Mouse (Mus musculus) neural tube, embryonic 13.5 days (tissue): Measurements from ENCODE around the gene Unc5cl. TPM values are rescaled to one million over a fixed set of nuclear protein-coding genes. Genes with fewer than 3 reads are reported as not detected.
A peak's percentile ranks its signal among the peaks of the same experiment; 100 is the strongest.

Experiments used
- ATAC-seq: fragments of 200-750 bp; cut with Nextera tagmentation; 2 replicates; pipeline ENCODE4 v1.8.0; 2017; ENCODE audit warnings: low read depth, mild to moderate bottlenecking, moderate TSS enrichment, moderate library complexity
- H3K27ac ChIP-seq: fragments of 300-500 bp; sonication (generic); replicated peaks from 2 replicates; pipeline ENCODE4 v1.5.1; 2015; ENCODE audit warnings: moderate library complexity, mild to moderate bottlenecking, inconsistent platforms
- H3K27me3 ChIP-seq: fragments of 300-500 bp; sonication (generic); 2 replicates; pipeline ENCODE4 v1.6.1; 2015; ENCODE audit warnings: mild to moderate bottlenecking, inconsistent platforms
- H3K36me3 ChIP-seq: fragments of 300-500 bp; sonication (generic); 2 replicates; pipeline ENCODE4 v1.6.1; 2015; ENCODE audit warnings: mild to moderate bottlenecking, inconsistent platforms
- H3K4me1 ChIP-seq: fragments of 300-500 bp; sonication (generic); replicated peaks from 2 replicates; pipeline ENCODE4 v1.6.1; 2015; ENCODE audit warnings: inconsistent platforms
- H3K4me2 ChIP-seq: fragments of 300-500 bp; sonication (generic); 2 replicates; pipeline ENCODE4 v1.6.1; 2015; ENCODE audit warnings: inconsistent platforms, mild to moderate bottlenecking, moderate library complexity
- H3K4me3 ChIP-seq: fragments of 300-500 bp; sonication (generic); 2 replicates; pipeline ENCODE4 v1.5.1; 2015; ENCODE audit warnings: mild to moderate bottlenecking, inconsistent platforms
- H3K9ac ChIP-seq: fragments of 300-500 bp; sonication (generic); 2 replicates; pipeline ENCODE4 v1.6.1; 2015; ENCODE audit warnings: moderate library complexity, mild to moderate bottlenecking, inconsistent platforms
- H3K9me3 ChIP-seq: fragments of 300-500 bp; sonication (generic); 2 replicates; pipeline ENCODE4 v1.6.1; 2016; ENCODE audit warnings: inconsistent platforms
- WGBS: fragments of 180-500 bp; shearing (Covaris S2); methylation state at CpG from one replicate; pipeline ENCODE4 v1.1.7; 2015; 5-methylcytosine and 5-hydroxymethylcytosine counted together
- polyA plus RNA-seq: library from polyadenylated mRNA; unstranded; fragments of >200 nt; fragmentation: Nextera tagmentation; extraction: Ambion mirVana; gene quantifications from 2 replicates; pipeline ENCODE4 v1.2.1, GENCODE M21; 2015

Unc5cl gene
- polyA plus RNA-seq, 1 experiment from 2014 or later, result 0.18 TPM

DNA sequence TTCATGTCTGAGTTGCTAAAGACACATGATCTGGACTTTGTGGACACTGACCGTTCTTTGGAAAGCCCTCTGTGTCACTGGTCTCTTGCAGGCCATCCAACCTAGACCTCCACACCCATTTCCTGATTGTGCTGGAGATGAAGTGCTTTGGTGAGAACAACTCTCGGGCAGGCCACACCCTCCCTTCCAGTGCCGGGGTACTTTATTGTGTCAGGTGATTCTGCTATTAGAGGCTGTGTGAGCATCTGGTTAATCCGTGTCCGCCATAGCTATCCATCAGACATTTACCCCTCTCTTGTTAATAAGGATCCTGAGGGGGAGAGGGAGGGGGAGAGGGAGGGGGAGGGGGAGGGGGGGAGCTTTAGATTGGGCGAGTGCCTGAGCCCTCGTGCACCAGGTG lies 38.9 kb downstream of the Unc5cl start:
- H3K4me3 ChIP-seq, result no peak overlapping the region
- no peaks in the 10 kb centered on the region for H3K9me3 ChIP-seq
- no peaks in the 10 kb centered on the region for H3K27me3 ChIP-seq
- H3K4me2 ChIP-seq, result no peak overlapping the region
- no peaks in the 10 kb centered on the region for H3K36me3 ChIP-seq
- no peaks in the 10 kb centered on the region for H3K4me1 ChIP-seq
- ATAC-seq, result peak; percentile 40; the same call in 1 of the 2 replicates
- 36% methylated on average over 7 of the region's 7 CpGs for WGBS
- no peak overlapping the region for H3K9ac ChIP-seq
- H3K27ac ChIP-seq, result no peak overlapping the region

DNA sequence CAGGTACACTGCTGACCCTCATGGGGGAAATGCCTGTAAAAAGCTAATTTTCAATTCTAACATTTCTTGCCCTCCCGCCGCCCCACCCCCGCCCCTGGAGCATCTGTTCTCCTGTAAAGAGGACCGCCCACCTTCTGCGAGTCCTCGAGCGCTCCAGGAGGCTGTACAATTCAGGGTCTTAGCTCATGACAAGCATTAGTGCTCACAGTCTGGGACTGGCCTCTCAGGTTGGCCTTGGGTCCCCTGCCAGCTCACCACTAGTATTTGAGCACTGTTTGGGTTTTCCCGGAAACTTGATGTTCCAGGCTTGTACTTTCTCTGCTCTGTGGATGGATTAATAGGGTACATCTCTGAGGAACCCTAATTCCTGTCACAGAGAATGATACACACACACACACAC lies 39.3 kb downstream of the Unc5cl start:
- Histone ChIP-seq H3K4me2 (no peak overlapping the region), H3K9me3 (no peaks in the 10 kb centered on the region), H3K27ac (no peak overlapping the region), H3K4me1 (no peaks in the 10 kb centered on the region), H3K36me3 (no peaks in the 10 kb centered on the region), H3K9ac (no peak overlapping the region), H3K4me3 (no peak overlapping the region), H3K27me3 (no peaks in the 10 kb centered on the region)
- peak; percentile 63 for ATAC-seq
- WGBS, result 65% methylated on average over 8 of the region's 8 CpGs

DNA sequence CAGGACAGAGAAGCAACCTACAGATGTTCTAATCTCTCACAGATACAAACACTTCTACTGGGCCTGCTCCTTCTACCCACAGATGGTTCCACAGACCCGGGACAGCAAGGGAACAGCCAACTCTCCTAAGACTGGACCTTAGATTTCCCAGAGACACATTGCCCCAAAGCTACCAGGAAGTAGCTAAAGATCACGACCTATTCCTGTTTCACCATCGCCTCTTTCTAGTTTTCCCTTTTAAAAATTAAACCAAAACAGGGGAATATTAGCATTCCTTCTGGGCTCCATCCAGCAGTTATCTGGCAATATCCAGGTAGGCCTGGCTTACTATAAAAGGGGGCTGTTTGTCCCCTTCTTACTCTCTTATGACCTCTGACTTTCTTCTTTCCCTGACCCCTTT lies 43.3 kb downstream of the Unc5cl start:
- ATAC-seq, result no peak
- Histone ChIP-seq H3K9me3 (no peaks in the 10 kb centered on the region), H3K36me3 (no peaks in the 10 kb centered on the region), H3K4me3 (no peak overlapping the region), H3K9ac (no peak overlapping the region), H3K27ac (no peak overlapping the region), H3K4me1 (no peaks in the 10 kb centered on the region), H3K27me3 (no peaks in the 10 kb centered on the region), H3K4me2 (no peak overlapping the region)
- WGBS, result 89% methylated on average over 3 of the region's 3 CpGs

DNA sequence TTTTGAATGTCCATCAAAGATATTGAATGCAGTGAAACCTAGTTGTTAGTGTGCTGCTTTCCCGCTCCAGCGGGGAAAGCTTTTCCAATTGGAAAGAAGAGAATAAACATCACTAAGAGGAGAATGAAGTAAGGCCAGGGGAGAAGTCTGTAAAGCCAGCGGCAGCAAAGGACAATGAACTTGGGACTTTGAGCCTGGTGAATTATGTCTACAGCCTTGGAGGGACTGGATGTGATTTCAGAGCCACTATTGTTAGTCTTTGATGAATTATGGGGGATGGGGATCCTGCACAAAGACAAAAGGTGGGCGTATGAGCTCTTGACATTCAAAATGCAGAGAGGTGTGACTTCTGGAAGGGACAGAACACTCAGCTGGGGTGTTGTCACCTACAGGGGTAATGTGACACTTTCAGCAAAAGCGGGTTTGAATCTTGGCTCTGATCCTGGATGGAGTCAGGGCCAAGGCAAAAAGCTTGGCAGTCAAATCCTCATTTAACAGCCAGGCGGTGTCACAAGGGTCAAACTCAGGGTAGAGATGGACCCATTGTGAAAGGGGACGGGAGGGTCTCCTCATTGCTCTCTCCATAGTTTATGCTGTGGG lies 46.2 kb downstream of the Unc5cl start:
- no peaks in the 10 kb centered on the region for H3K9me3 ChIP-seq
- H3K4me3 ChIP-seq, result no peak overlapping the region
- no peak overlapping the region for H3K4me2 ChIP-seq
- H3K4me1 ChIP-seq, result peaks cover 18% of the 10 kb centered on the region
- no peaks in the 10 kb centered on the region for H3K36me3 ChIP-seq
- H3K9ac ChIP-seq, result no peak overlapping the region
- H3K27me3 ChIP-seq, result no peaks in the 10 kb centered on the region
- H3K27ac ChIP-seq, result no peak overlapping the region
- 60% methylated on average over 7 of the region's 7 CpGs for WGBS
- no peak for ATAC-seq

GRCm38 (mm10) chr17:48505006-48505405 lies 50.3 kb downstream of the Unc5cl start:
- H3K4me1 ChIP-seq, result peaks cover 18% of the 10 kb centered on the region
- no peak overlapping the region for H3K4me2 ChIP-seq
- H3K9ac ChIP-seq, result no peak overlapping the region
- no peaks in the 10 kb centered on the region for H3K9me3 ChIP-seq
- H3K4me3 ChIP-seq, result no peak overlapping the region
- no peaks in the 10 kb centered on the region for H3K27me3 ChIP-seq
- 2% methylated on average over 3 of the region's 3 CpGs for WGBS
- H3K27ac ChIP-seq, result no peak overlapping the region
- H3K36me3 ChIP-seq, result no peaks in the 10 kb centered on the region
- ATAC-seq, result 0 out of 2 replicates have a peak, but pooled peaks have one; percentile 30

- no peak for ATAC-seq
- Histone ChIP-seq H3K9me3 (no peaks in the 10 kb centered on the region), H3K4me1 (peaks cover 21% of the 10 kb centered on the region), H3K27ac (no peak overlapping the region), H3K9ac (no peak overlapping the region), H3K4me3 (no peak overlapping the region), H3K4me2 (no peak overlapping the region), H3K27me3 (no peaks in the 10 kb centered on the region), H3K36me3 (no peaks in the 10 kb centered on the region)
- 49% methylated on average over 4 of the region's 4 CpGs for WGBS
These were observed 52.3 kb downstream of the Unc5cl start for GRCm38 (mm10) chr17:48506986-48507385.

- H3K27ac ChIP-seq, result no peak overlapping the region
- WGBS, result 80% methylated on average over 4 of the region's 4 CpGs
- no peak overlapping the region for H3K4me2 ChIP-seq
- H3K9ac ChIP-seq, result no peak overlapping the region
- H3K4me1 ChIP-seq, result peaks cover 37% of the 10 kb centered on the region
- no peaks in the 10 kb centered on the region for H3K36me3 ChIP-seq
- no peaks in the 10 kb centered on the region for H3K9me3 ChIP-seq
- H3K4me3 ChIP-seq, result no peak overlapping the region
- H3K27me3 ChIP-seq, result no peaks in the 10 kb centered on the region
- ATAC-seq, result no peak
These were observed 54.9 kb downstream of the Unc5cl start for GRCm38 (mm10) chr17:48509596-48509995.

- Histone ChIP-seq H3K27me3 (no peaks in the 10 kb centered on the region), H3K27ac (0 out of 2 replicates have a peak overlapping the region, but pooled peaks have one; percentile 9), H3K4me1 (peaks cover 30% of the 10 kb centered on the region), H3K36me3 (no peaks in the 10 kb centered on the region), H3K4me3 (no peak overlapping the region), H3K9ac (0 out of 2 replicates have a peak overlapping the region, but pooled peaks have one; percentile 31), H3K4me2 (peak overlapping the region; percentile 24), H3K9me3 (no peaks in the 10 kb centered on the region)
- WGBS, result 23% methylated on average over 18 of the region's 18 CpGs
- ATAC-seq, result peak; percentile 95
These were observed 58.0 kb downstream of the Unc5cl start for GRCm38 (mm10) chr17:48512614-48513281.

DNA sequence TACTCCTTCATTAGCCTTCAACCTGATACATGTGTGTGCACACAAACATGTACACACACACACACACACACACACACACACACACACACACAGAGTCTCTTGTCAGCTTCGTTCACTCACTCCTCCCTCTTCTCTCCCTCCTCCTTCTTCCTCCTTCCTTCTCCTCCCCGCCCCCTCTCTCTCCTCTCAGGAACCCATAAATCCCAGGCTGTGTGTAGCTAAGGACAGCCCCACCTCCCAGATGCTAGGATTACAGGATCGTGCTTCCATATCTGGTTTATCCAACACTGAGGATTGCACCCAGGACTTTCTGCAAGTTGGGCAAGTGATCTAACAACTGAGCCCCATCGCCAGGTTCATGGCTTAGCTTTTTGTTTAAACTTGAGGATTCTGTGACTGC lies 59.9 kb downstream of the Unc5cl start:
- H3K36me3 ChIP-seq, result no peaks in the 10 kb centered on the region
- peaks cover 30% of the 10 kb centered on the region for H3K4me1 ChIP-seq
- 35% methylated on average over 4 of the region's 4 CpGs for WGBS
- no peak overlapping the region for H3K9ac ChIP-seq
- H3K4me2 ChIP-seq, result no peak overlapping the region
- no peak overlapping the region for H3K27ac ChIP-seq
- H3K27me3 ChIP-seq, result no peaks in the 10 kb centered on the region
- no peaks in the 10 kb centered on the region for H3K9me3 ChIP-seq
- no peak overlapping the region for H3K4me3 ChIP-seq
- ATAC-seq, result no peak

GRCm38 (mm10) chr17:48519046-48519445 lies 64.3 kb downstream of the Unc5cl start:
- Histone ChIP-seq H3K27ac (no peak overlapping the region), H3K9ac (no peak overlapping the region), H3K4me2 (no peak overlapping the region), H3K9me3 (no peaks in the 10 kb centered on the region), H3K27me3 (no peaks in the 10 kb centered on the region), H3K36me3 (no peaks in the 10 kb centered on the region), H3K4me3 (no peak overlapping the region), H3K4me1 (peaks cover 10% of the 10 kb centered on the region)
- ATAC-seq, result no peak
- WGBS, result 80% methylated on average over 7 of the region's 7 CpGs

GRCm38 (mm10) chr17:48520352-48520751 lies 65.7 kb downstream of the Unc5cl start:
- Histone ChIP-seq H3K27ac (no peak overlapping the region), H3K9me3 (no peaks in the 10 kb centered on the region), H3K9ac (no peak overlapping the region), H3K4me3 (no peak overlapping the region), H3K27me3 (no peaks in the 10 kb centered on the region), H3K4me1 (no peaks in the 10 kb centered on the region), H3K36me3 (no peaks in the 10 kb centered on the region), H3K4me2 (no peak overlapping the region)
- ATAC-seq, result no peak
- 100% methylated on average over 3 of the region's 3 CpGs for WGBS

GRCm38 (mm10) chr17:48523056-48523455 lies 68.4 kb downstream of the Unc5cl start:
- Histone ChIP-seq H3K27me3 (no peaks in the 10 kb centered on the region), H3K4me1 (no peaks in the 10 kb centered on the region), H3K4me2 (no peak overlapping the region), H3K27ac (no peak overlapping the region), H3K9me3 (no peaks in the 10 kb centered on the region), H3K9ac (no peak overlapping the region), H3K4me3 (no peak overlapping the region), H3K36me3 (no peaks in the 10 kb centered on the region)
- 97% methylated on average over 2 of the region's 2 CpGs for WGBS
- no peak for ATAC-seq
